Mouse (Mus musculus) layer of hippocampus, adult 8-10 months (tissue): Measurements from ENCODE around the gene Olfr237-ps1. TPM values are rescaled to one million over a fixed set of nuclear protein-coding genes. Genes with fewer than 3 reads are reported as not detected.
"Not testable (repeated sequence)": the region's sequence is repeated elsewhere in the genome, so short reads cannot be mapped to it uniquely, and the experiment has no call there.

Experiments
- DNase-seq, 2 experiments: peaks; one replicate each; pipeline ENCODE4 v3.0.0; 2022; ENCODE audit warnings: low spot score in 2 of 2
- total RNA-seq, 4 experiments: library from RNA; stranded (reverse); gene quantifications; 2 replicates each; pipeline ENCODE4 v1.2.4; 2022

Olfr237-ps1 gene
- total RNA-seq: not detected

- DNase-seq: not testable (repeated sequence)
Measured at GRCm38 (mm10) chr6:43146267-43146666, at the start of gene Olfr237-ps1. Olfr237-ps1 (plus strand) TSS chr6:43146567.

GRCm38 (mm10) chr6:43106069-43106468 lies 40.3 kb upstream of the Olfr237-ps1 start, which contains the start of gene Olfr441:
Olfr441 (plus strand) TSS chr6:43106369.
- DNase-seq: not testable (repeated sequence)

GRCm38 (mm10) chr6:43159502-43159901 lies 13.1 kb downstream of the Olfr237-ps1 start:
- DNase-seq: no peak

GRCm38 (mm10) chr6:43162982-43163381 lies 16.6 kb downstream of the Olfr237-ps1 start, which contains the start of gene Olfr437:
Olfr437 (plus strand) TSS chr6:43163282.
- DNase-seq: no peak

- DNase-seq: no peak
Measured at GRCm38 (mm10) chr6:43167246-43167645, 20.9 kb downstream of the Olfr237-ps1 start.

- DNase-seq: no peak
Measured at GRCm38 (mm10) chr6:43171840-43172239, 25.5 kb downstream of the Olfr237-ps1 start, which contains the start of gene Olfr13. Olfr13 (plus strand) TSS chr6:43172140.

- no peak for DNase-seq
Measured at GRCm38 (mm10) chr6:43178129-43178528, 31.8 kb downstream of the Olfr237-ps1 start.

- no peak for DNase-seq
Measured at GRCm38 (mm10) chr6:43178584-43179501, 32.5 kb downstream of the Olfr237-ps1 start.

GRCm38 (mm10) chr6:43190986-43191385 lies 44.6 kb downstream of the Olfr237-ps1 start:
- DNase-seq: no peak

GRCm38 (mm10) chr6:43196781-43197180 lies 50.4 kb downstream of the Olfr237-ps1 start, which contains the start of gene Olfr435:
Olfr435 (plus strand) TSS chr6:43197146.
- DNase-seq: no peak

- DNase-seq: no peak
Measured at GRCm38 (mm10) chr6:43198094-43198493, 51.7 kb downstream of the Olfr237-ps1 start.

- no peak for DNase-seq
Measured at GRCm38 (mm10) chr6:43202786-43203185, 56.4 kb downstream of the Olfr237-ps1 start.

- no peak for DNase-seq
Measured at GRCm38 (mm10) chr6:43205355-43205754, 59.0 kb downstream of the Olfr237-ps1 start.

Other genes with a start within 250 kb of the Olfr237-ps1 start
- not detected for gene Olfr447, start 237.7 kb upstream of the Olfr237-ps1 start, total RNA-seq
- gene Olfr446, start 225.2 kb upstream of the Olfr237-ps1 start, total RNA-seq: under 1 TPM in 1 of 4 experiments, not detected in 3; 0.43 TPM
- not detected for gene Olfr444, start 197.5 kb upstream of the Olfr237-ps1 start, total RNA-seq
- not detected for gene Olfr441, start 40.2 kb upstream of the Olfr237-ps1 start, total RNA-seq
- not detected for gene Olfr437, start 16.7 kb downstream of the Olfr237-ps1 start, total RNA-seq
- gene Olfr13, start 25.6 kb downstream of the Olfr237-ps1 start, total RNA-seq: not detected
- gene Olfr435, start 50.6 kb downstream of the Olfr237-ps1 start, total RNA-seq: not detected
- gene Olfr434, start 66.5 kb downstream of the Olfr237-ps1 start, total RNA-seq: not detected
- not detected for gene Olfr47, start 85.0 kb downstream of the Olfr237-ps1 start, total RNA-seq
- gene Arhgef5, start 119.0 kb downstream of the Olfr237-ps1 start, total RNA-seq: 1 to 10 TPM; 2.2 to 2.9 (median 2.5) TPM
- not detected for gene Nobox, start 163.0 kb downstream of the Olfr237-ps1 start, total RNA-seq